Mouse (Mus musculus): ENCODE measurements at regions not wholly inside any gene's neighbourhood (a gene's known extent, or its start where the extent isn't known, plus 50 kb on each side); places are given as distances from the start of the nearest gene placed in this dataset.

DNA sequence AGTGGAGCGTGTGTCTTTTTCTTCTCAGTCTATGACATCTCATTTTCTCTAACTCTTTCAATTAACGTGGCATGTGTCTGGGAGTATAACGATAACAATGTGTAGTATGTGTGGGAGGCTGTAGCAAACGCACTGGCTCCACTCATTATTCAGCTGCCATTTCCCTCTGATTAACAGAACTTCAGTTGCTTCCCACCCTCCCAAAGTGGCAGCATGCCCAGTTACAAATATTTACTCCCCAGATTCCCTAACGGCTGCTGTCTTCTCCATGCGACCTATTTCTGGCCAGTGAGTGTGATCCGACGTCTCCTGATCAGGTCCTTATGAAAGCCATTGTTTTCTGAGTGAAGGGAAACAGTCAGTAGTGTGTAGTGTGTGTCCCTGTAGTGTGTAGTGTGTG, 88.2 kb downstream of the Vcpkmt start:
- TF ChIP-seq GATA1 (IDR thresholded peaks at IDR 0.05; ENCODE audit: low read length) (no peak), TAL1 (IDR thresholded peaks at IDR 0.05; ENCODE audit: low read length) (no peak)
